Mouse (Mus musculus): Measurements from ENCODE around the gene 2200002J24Rik.

DNA sequence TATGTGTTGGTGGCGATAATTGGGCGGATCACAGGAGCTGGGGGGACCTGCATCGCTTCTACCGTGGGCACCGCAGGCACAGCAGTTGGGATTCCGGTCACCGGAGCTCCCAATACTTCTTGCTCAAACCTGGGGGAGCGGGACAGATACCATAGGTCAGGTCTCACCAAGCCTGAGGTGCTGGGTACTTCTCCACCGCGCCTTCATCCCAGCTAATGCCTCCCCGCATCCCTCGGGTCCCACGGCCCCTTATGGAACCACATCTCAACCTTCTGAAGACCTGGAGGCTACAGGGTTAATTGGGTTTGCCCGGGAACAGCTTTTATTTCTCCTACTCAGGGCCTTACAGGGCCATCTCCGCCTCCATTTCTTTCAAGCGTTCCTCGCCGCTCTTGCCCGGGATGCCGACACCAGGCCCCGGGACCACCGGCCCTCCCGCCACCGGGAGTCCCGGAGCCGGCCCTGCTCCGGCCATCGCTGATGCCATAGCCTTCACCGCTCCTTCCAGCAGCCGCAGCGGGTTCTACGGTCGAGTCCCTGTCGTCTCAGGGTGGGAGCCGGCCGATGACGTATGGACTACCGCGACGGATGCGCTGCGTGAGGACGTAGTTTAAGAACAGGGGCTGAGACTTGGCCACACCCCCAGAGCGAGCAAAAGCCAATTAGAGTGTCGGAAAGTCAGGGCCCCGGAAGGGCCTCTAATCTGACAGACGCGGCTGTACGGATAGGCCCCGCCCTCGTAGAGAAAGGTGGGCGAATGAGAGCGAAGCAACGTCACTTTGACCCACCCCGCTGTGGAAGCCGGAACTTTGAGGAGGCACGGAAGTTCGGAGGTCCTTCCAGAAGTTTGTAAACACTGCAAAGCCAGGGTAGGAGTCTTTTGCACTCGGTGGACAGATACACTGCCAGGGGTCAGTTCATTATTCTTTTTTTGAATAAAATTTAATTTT is 48.9 kb upstream of the 2200002J24Rik start, which contains the start of gene Rbm42:
- TF ChIP-seq CTCF (IDR thresholded peaks at IDR 0.05; ENCODE audit: borderline replicate concordance, control insufficient read depth, extremely low read depth, insufficient read depth, low read length, poor library complexity) (peak; percentile 48; the same call in 1 of the 2 replicates), POLR2A (IDR thresholded peaks at IDR 0.05; ENCODE audit: control insufficient read depth, extremely low read depth, insufficient read depth, low read length, poor library complexity) (peak; percentile 68)

Measured in thymus, adult 2 months (tissue).